Mouse (Mus musculus) hindbrain, postnatal 0 days (tissue): Measurements from ENCODE around the gene Cisd3. TPM values are rescaled to one million over a fixed set of nuclear protein-coding genes. Genes with fewer than 3 reads are reported as not detected.

ENCODE experiments used
- ATAC-seq: fragments of 200-750 bp; cut with Nextera tagmentation; 2 replicates; pipeline ENCODE4 v1.8.0; 2017; ENCODE audit warnings: mild to moderate bottlenecking, moderate TSS enrichment, moderate library complexity
- DNase-seq: peaks from one replicate; pipeline ENCODE4 v3.0.0-alpha.2; 2015; ENCODE audit warnings: low spot score
- H3K27ac ChIP-seq: fragments of 300-500 bp; sonication (generic); 2 replicates; pipeline ENCODE4 v1.5.1; 2014; ENCODE audit warnings: mild to moderate bottlenecking
- H3K27me3 ChIP-seq: fragments of 300-500 bp; sonication (generic); 2 replicates; pipeline ENCODE4 v1.6.1; 2014; ENCODE audit warnings: low read length, mixed read lengths; ENCODE audit not compliant: insufficient read depth
- H3K36me3 ChIP-seq: fragments of 300-500 bp; sonication (generic); 2 replicates; pipeline ENCODE4 v1.6.1; 2014; ENCODE audit warnings: low read length, mixed read lengths; ENCODE audit not compliant: insufficient read depth
- H3K4me1 ChIP-seq: fragments of 300-500 bp; sonication (generic); 2 replicates; pipeline ENCODE4 v1.6.1; 2014; ENCODE audit warnings: antibody characterized with exemption, low read length, mixed read lengths; ENCODE audit not compliant: insufficient read depth
- H3K4me2 ChIP-seq: fragments of 300-500 bp; sonication (generic); 2 replicates; pipeline ENCODE4 v1.6.1; 2014; ENCODE audit warnings: low read depth, mild to moderate bottlenecking, low read length, moderate library complexity, mixed read lengths
- H3K4me3 ChIP-seq: fragments of 300-500 bp; sonication (generic); 2 replicates; pipeline ENCODE4 v1.5.1; 2014; ENCODE audit warnings: low read length
- H3K9ac ChIP-seq: fragments of 300-500 bp; sonication (generic); replicated peaks from 2 replicates; pipeline ENCODE4 v1.6.1; 2014; ENCODE audit warnings: mild to moderate bottlenecking, low read length, moderate library complexity, mixed read lengths
- H3K9me3 ChIP-seq: fragments of 300-500 bp; sonication (generic); 2 replicates; pipeline ENCODE4 v1.6.1; 2016; ENCODE audit warnings: low read length, mixed read lengths
- CTCF ChIP-seq: IDR thresholded peaks from 2 replicates; pipeline ENCODE4 v1.5.1; 2016; ENCODE audit warnings: antibody characterized with exemption, control low read depth, low read depth
- WGBS: fragments of 180-500 bp; shearing (Covaris S2); extraction: QIAGEN DNeasy Blood & Tissue Kit; methylation state at CpG from one replicate; pipeline ENCODE4 v1.1.7; 2014; 5-methylcytosine and 5-hydroxymethylcytosine counted together
- polyA plus RNA-seq: library from polyadenylated mRNA; unstranded; fragments of >200 nt; fragmentation: Nextera tagmentation; extraction: Ambion mirVana; gene quantifications from 2 replicates; pipeline ENCODE4 v1.2.1, GENCODE M21; 2015
- total RNA-seq: library from RNA; depleted of rRNA; stranded (reverse); fragments of >200 nt; gene quantifications from 2 replicates; pipeline ENCODE4 v1.2.3, GENCODE M21; 2014

The Cisd3 gene
- total and polyA plus RNA-seq, 2 experiments from 2014 or later, result 21.2 to 47.6 TPM

GRCm38 (mm10) chr11:97698741-97699611, 13.3 kb downstream of the Cisd3 start:
- Histone ChIP-seq H3K9ac (peak overlapping the region; percentile 97), H3K4me2 (peak overlapping the region; percentile 88), H3K9me3 (no peaks in the 10 kb centered on the region), H3K27ac (peak overlapping the region; percentile 97), H3K27me3 (no peaks in the 10 kb centered on the region), H3K36me3 (no peaks in the 10 kb centered on the region), H3K4me3 (peak overlapping the region; percentile 74), H3K4me1 (peaks cover 48% of the 10 kb centered on the region)
- peak; percentile 61 for TF ChIP-seq CTCF
- ATAC-seq (no peak), DNase-seq (peak; percentile 79)
- WGBS, result 2% methylated on average over 58 of the region's 63 CpGs

- peak overlapping the region; percentile 88 for H3K4me2 ChIP-seq
- no peaks in the 10 kb centered on the region for H3K27me3 ChIP-seq
- peaks cover 48% of the 10 kb centered on the region for H3K4me1 ChIP-seq
- peak overlapping the region; percentile 97 for H3K27ac ChIP-seq
- peak overlapping the region; percentile 97 for H3K9ac ChIP-seq
- DNase-seq (peak; percentile 96), ATAC-seq (peak; percentile 41; the same call in 1 of the 2 replicates)
- H3K9me3 ChIP-seq, result no peaks in the 10 kb centered on the region
- 0% methylated on average over 4 of the region's 9 CpGs for WGBS
- no peak for TF ChIP-seq CTCF
- H3K36me3 ChIP-seq, result no peaks in the 10 kb centered on the region
- H3K4me3 ChIP-seq, result peak overlapping the region; percentile 74
Observed at GRCm38 (mm10) chr11:97699626-97700002, 14.0 kb downstream of the Cisd3 start.

- no peaks in the 10 kb centered on the region for H3K9me3 ChIP-seq
- H3K36me3 ChIP-seq, result no peaks in the 10 kb centered on the region; the same call in 1 of the 2 replicates
- ATAC-seq, result peak; percentile 9; the same call in 1 of the 2 replicates
- peaks cover 43% of the 10 kb centered on the region for H3K4me1 ChIP-seq
- no peak for TF ChIP-seq CTCF
- peak within 1 kb of the TSS; percentile 74 for H3K4me3 ChIP-seq
- H3K27me3 ChIP-seq, result no peaks in the 10 kb centered on the region
- peak within 1 kb of the TSS; percentile 97 for H3K27ac ChIP-seq
- peak within 1 kb of the TSS; percentile 88 for H3K4me2 ChIP-seq
- DNase-seq, result peak; percentile 86
- H3K9ac ChIP-seq, result peak within 1 kb of the TSS; percentile 97
- WGBS, result 2% methylated on average over 84 of the region's 85 CpGs
Observed at GRCm38 (mm10) chr11:97700003-97700745, 14.5 kb downstream of the Cisd3 start, which contains the start of gene Pcgf2. Gene Pcgf2, minus strand, starts transcription at chr11:97700497.

- TF ChIP-seq CTCF, result no peak
- Histone ChIP-seq H3K9me3 (no peaks in the 10 kb centered on the region), H3K4me1 (peaks cover 35% of the 10 kb centered on the region), H3K27ac (peak overlapping the region; percentile 97), H3K27me3 (no peaks in the 10 kb centered on the region), H3K4me2 (peak overlapping the region; percentile 88), H3K9ac (peak overlapping the region; percentile 97), H3K36me3 (peaks cover 1% of the 10 kb centered on the region; the same call in 1 of the 2 replicates), H3K4me3 (peak overlapping the region; percentile 74)
- DNase-seq (peak; percentile 40), ATAC-seq (no peak)
- WGBS, result 17% methylated on average over 30 of the region's 30 CpGs
Observed at GRCm38 (mm10) chr11:97700746-97701580, 15.3 kb downstream of the Cisd3 start.

DNA sequence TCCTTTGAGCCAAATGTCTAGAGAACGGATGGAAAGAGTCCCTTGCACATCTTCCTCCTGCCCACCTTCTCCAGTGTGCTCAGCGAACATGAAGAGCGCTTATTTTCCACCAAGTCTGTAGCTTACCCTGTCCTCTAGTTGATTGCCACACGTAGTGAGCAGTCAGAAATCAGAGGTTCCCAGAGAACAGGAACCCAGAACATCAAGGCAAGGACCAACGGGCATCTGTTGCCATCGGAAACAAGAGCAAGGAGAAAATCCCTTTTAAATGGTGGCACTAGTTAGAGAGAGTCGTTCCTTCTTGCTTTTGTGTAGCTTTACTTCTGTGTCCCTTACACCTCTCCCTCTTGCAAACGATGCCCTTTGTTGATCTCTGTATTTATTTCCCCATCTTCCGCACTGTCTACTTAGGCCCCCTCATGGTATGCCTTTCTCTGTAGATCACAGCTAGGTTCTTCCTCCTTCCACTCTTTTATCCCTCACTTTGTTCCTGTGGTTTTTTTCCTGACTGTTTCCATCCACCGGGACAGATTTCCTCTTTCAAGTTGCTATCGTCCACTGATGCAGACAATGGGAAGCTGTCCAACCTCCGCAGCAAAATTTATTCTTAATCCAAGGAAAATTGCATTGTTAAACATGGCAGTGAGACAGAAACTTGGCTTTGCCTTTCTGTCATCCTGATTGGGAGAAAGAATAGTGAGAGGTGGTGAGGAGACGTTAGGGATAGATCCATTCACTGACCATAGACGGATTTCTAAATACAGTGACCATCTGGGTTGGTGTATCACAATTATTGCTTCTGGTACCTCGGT, 16.2 kb downstream of the Cisd3 start:
- 47% methylated on average over 15 of the region's 15 CpGs for WGBS
- no peaks in the 10 kb centered on the region for H3K9me3 ChIP-seq
- TF ChIP-seq CTCF, result no peak
- peaks cover 29% of the 10 kb centered on the region for H3K4me1 ChIP-seq
- no peak overlapping the region; the same call in 1 of the 2 replicates for H3K9ac ChIP-seq
- peaks cover 9% of the 10 kb centered on the region for H3K36me3 ChIP-seq
- H3K27me3 ChIP-seq, result no peaks in the 10 kb centered on the region
- peak overlapping the region; percentile 81 for H3K4me3 ChIP-seq
- no peak for DNase-seq
- peak overlapping the region; percentile 88 for H3K4me2 ChIP-seq
- ATAC-seq, result no peak
- H3K27ac ChIP-seq, result peak overlapping the region; percentile 34; the same call in 1 of the 2 replicates
